Mouse (Mus musculus): ENCODE measurements around the gene Dcun1d4.

Dcun1d4 gene

GRCm38 (mm10) chr5:73598943-73599695 is 118.3 kb downstream of the Dcun1d4 start:
- peak; percentile 34 for DNase-seq (ENCODE audit: low read depth, low spot score)

GRCm38 (mm10) chr5:73599991-73600390 is 119.2 kb downstream of the Dcun1d4 start:
- DNase-seq (ENCODE audit: low read depth, low spot score), result no peak

GRCm38 (mm10) chr5:73601361-73601763 is 120.6 kb downstream of the Dcun1d4 start:
- no peak for DNase-seq (ENCODE audit: low read depth, low spot score)

- DNase-seq (ENCODE audit: low read depth, low spot score), result no peak
These were observed 122.1 kb downstream of the Dcun1d4 start for GRCm38 (mm10) chr5:73602865-73603264.

GRCm38 (mm10) chr5:73604542-73604941 is 123.7 kb downstream of the Dcun1d4 start:
- no peak for DNase-seq (ENCODE audit: low read depth, low spot score)

DNA sequence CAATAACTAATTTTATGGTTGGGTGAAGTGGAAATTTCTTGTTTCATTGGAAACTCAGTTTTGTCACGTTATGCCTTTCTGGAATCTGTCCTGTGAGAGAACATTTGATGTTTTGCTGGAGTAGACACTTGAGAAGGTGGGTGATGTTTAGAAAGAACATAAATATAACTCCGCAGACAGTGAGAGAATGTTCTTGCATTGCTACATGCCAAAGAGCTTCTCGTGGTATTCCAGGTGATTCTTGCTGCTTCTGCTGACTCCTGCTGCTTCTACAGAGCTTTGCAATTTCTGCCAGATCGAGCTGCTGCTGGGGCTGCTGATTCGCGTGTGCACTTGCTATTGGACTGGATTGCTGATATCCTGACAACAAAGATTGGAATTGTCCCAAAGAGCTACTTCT is 124.2 kb downstream of the Dcun1d4 start:
- no peak for DNase-seq (ENCODE audit: low read depth, low spot score)
